Mouse (Mus musculus): ENCODE data around the gene Mul1.
"Not testable (repeated sequence)": the region's sequence is repeated elsewhere in the genome, so short reads cannot be mapped to it uniquely, and the experiment has no call there.

Gene Mul1

DNA sequence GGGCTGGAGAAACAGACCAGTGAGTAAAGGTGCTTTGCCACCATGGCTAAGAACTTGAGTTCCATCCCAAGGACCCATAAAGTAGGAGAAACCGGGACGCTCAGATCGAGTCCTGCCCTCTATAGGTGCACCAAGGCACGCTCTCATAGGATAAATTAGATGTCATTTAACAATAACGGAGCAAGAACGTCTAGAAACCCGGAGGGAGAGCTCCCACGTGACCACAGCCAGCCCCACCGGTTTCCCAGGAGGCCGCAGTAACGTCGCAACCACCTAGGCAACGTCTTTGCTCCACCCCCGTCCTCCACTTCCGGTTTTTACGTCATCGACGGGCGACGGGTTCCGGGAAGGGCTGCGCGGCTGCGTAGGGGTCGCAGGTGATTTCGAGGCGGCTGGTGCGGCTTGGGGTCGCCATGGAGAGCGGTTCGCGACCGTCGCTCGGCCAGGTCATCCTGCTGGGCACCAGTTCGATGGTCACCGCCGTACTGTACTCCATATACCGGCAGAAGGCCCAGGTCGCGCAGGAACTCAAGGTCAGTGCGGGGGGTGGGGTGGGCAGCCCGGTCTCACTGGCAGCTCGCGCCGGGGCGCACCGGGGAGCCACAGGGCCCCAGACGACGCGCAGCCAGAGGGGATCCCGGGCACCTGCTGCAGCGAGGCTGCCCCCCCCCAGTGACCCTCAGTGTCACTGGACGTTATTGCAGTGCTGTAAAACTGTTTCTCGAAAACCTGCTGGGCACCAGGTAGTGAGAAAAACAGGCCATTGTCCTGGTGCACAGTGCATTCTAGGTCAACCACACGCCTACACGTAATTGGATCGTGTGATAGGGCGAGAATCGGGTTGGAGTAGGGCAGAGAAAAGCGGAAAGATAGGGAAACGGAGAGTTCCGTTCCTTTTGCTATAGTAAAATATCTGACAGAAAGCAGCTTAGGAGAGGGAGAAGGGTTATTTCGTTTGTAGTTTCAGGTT, at the start of gene Mul1:
Gene Mul1 (plus strand): TSS at position 325 of the 970 bp plus-strand sequence.
- DNase-seq (ENCODE audit: low spot score in 2 of 2) = peak; percentile 95 to 96

GRCm38 (mm10) chr4:138393703-138394102, 40.8 kb upstream of the Mul1 start:
- no peak for DNase-seq (ENCODE audit: low spot score in 2 of 2)

DNA sequence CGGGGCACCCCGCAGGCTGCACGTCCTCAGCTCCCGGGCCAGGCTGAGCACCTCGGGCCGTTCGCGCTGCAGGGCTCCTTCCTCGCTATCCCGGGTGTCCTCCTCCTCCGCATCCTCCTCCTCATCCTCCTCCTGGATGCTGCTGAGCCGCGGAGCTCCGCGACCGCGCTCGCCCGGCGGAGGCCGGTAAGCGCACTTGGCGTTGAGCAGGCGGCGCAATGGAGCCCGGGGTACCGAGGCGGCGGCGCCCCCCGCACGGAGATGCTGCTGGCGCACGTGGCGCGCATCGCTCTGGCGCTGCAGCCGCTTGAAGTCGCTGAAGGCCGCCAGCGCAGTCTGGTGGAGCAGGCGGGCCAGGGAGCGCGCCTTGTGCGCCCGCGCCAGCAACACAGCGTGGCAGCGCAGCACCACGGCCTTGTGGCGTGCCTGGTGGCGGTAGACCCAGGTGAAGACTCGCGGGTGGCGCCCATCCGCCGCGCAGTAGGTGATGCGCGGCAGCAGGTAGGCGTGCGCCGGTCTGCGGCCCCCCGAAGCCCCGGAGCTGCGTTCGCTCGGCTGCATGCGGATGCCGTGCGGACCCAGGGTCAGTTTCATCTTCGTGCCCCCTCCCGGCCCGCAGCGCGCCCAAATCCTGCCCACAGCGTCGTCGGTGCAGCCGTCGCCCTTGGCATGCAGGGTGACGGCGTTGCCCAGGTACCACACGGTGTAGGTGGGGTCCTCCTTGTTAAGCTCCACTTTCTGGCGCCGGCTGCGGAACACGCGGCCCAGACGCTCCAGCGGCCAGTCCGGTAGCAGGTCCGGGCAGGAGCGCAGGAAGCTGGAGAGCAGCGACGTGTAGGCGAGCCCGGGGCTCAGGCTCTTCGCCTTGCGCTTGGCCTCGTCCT, 39.1 kb upstream of the Mul1 start:
- peak; percentile 40 to 41 for DNase-seq (ENCODE audit: low spot score in 2 of 2)

DNA sequence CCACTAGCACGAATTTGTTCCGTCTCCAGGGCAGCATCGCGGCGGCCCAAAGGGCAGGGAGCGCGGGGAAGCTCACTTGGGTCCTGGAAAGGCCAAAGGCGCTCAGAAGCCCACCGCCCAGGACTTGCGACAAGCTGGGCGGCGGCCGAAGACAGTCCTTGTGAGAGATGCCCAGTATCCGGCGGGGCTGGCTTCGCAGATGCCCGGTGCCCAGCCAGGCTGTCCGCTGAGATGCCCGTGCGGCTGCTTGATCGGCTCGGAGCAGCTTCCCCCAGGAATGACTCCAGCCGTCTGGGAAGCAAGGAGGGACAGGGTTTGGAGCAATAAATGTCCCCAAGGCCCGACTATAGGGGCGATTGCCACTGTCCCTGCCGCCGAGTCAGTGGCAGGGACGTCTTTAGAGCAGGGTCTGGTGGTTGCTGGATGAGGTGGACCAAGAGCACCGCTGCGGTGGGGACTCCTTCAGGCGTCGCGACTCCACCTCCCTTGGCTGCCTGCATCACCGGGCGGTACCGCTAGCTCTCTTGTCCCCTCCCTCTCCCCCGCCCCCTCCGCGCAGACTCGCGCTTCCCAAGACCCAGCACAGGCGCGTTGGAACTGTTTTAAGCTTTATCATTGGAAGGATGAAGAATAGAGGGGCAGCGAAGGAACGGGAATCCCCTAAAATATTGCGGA, 38.4 kb upstream of the Mul1 start, which contains the start of gene Fam43b:
Gene Fam43b (minus strand): TSS at position 558 of the 675 bp plus-strand sequence.
- DNase-seq (ENCODE audit: low spot score in 2 of 2) = peak; percentile 84

- no peak for DNase-seq (ENCODE audit: low spot score in 2 of 2)
These were observed 37.8 kb upstream of the Mul1 start for GRCm38 (mm10) chr4:138396711-138397110.

DNA sequence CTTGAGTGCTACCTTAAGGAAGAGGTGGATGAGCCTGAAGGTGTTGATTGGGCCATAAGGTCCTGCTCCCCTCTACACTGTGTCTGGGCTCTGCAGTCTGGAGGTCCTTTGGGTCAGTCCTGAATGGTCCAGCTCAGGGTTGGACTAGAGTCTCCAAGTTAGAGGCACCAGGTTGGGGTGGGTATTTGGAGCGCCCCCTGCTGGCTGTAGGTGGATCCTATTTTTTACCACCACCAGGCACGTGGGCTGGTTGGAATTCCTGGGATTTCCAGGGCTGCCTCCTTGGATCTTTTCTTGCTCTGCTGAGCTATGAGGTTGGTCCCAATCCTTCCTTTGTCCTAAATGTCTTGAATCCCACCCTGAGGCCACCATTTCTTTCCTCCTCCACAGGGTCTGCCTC, 29.7 kb upstream of the Mul1 start:
- DNase-seq (ENCODE audit: low spot score in 2 of 2) = no peak

DNA sequence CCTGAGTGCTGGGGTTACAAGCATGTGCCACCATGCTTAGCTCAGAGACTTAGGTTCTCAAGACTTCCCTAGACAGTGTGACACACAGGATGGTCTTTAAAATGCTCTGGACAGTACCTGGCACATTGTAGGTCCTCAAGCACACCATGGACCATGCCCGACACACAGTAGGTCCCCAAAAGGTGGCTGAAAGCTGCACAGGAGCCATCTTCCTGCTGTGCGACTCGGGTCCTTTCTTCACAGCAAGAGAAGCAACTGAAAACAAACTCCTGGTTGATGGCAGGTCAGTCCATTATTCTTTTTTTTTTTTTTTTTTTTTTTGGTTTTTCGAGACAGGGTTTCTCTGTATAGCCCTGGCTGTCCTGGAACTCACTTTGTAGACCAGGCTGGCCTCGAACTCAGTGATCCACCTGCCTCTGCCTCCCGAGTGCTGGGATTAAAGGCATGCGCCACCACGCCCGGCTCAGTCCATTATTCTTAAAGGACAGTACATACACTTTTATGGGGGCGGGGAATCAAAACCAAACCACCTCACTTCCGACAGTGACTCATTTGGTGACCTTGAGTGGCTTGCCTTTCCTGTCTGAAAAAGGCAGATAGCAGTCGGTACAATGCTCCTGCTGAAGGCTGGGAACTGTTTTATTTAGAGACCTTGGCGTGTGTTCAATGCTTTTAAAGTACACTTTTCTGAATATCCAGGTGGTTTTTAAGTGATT, 26.8 kb upstream of the Mul1 start:
- no peak for DNase-seq (ENCODE audit: low spot score in 2 of 2)

- DNase-seq (ENCODE audit: low spot score in 2 of 2) = no peak
These were observed 23.5 kb upstream of the Mul1 start for GRCm38 (mm10) chr4:138411011-138411410.

GRCm38 (mm10) chr4:138411504-138412121, 22.9 kb upstream of the Mul1 start:
- no peak for DNase-seq (ENCODE audit: low spot score in 2 of 2)

DNA sequence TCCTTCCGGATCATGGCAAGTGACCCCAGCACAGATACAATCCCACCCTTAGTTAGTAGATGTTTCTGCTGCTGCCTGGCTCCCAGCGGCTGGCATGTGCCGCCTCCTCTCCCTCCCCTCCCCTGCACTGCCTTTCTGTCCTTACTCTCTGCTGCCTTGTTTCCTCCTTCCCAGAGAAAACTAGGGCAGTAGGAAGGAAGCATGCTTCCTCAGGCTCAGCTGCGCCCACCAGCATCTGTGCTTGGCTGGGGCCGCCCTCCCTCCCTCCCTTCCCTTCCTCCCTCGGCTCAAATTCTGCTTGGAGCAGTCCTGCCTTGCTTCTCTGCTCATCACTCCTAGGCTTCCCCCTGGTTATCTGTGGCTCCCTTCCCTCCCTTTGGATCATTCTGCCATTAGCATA, 19.7 kb upstream of the Mul1 start:
- peak; percentile 62 to 75 for DNase-seq (ENCODE audit: low spot score in 2 of 2)

DNA sequence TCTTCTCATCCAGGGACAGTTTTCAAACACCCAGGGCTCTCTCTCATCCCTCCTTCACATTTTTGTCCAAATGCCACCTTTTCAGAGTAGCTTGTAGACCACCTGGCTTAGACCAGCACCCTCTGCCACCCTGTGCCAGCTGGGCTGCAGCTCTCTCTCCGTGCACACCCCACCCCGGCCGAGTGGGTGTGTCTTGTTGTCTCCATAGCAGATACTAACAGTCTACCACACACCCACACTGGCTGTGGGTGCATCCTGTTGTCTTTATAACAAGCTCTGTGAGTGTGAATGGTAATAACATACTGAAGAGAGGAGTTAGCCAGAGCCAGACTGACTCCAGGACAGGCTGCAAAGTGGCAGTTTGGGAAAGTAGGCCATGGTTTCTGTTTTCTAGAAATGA, 18.5 kb upstream of the Mul1 start:
- peak; percentile 63 to 80 for DNase-seq (ENCODE audit: low spot score in 2 of 2)

- no peak for DNase-seq (ENCODE audit: low spot score in 2 of 2)
These were observed 18.1 kb upstream of the Mul1 start for GRCm38 (mm10) chr4:138416414-138416813.

- DNase-seq (ENCODE audit: low spot score in 2 of 2) = no peak
These were observed 16.6 kb upstream of the Mul1 start for GRCm38 (mm10) chr4:138417882-138418281.

DNA sequence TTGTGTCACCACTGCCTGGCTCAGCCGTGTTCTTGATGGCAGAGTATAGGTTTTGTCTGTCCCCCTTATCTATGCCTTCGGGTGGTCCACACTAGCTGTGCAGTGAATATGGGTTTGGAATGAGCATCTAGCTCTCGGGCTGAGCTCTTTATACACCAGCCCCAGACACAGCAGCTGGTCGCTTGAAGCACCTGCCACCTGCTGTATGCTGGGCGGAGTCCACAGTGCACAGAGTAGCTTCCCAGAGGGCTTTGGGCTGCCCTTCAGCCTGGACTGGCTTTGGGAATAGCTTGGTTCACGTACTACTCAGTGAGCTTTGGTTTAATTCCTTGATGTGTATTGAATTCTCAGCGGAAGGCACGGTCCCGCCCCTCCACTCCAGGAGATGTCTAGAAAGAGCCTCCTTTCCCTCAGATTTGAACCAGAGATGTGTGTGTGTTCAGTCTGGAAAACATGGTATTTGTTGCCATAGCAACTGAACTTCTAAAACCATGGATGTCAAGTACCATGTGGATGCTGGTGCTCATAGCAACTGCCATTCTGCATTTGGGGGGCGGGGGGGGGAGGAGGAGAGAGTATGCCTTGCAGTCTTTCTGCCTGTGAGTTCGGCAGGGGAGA, 16.0 kb upstream of the Mul1 start:
- DNase-seq (ENCODE audit: low spot score in 2 of 2) = no peak

GRCm38 (mm10) chr4:138425028-138425427, 9.4 kb upstream of the Mul1 start:
- DNase-seq (ENCODE audit: low spot score in 2 of 2) = no peak

DNA sequence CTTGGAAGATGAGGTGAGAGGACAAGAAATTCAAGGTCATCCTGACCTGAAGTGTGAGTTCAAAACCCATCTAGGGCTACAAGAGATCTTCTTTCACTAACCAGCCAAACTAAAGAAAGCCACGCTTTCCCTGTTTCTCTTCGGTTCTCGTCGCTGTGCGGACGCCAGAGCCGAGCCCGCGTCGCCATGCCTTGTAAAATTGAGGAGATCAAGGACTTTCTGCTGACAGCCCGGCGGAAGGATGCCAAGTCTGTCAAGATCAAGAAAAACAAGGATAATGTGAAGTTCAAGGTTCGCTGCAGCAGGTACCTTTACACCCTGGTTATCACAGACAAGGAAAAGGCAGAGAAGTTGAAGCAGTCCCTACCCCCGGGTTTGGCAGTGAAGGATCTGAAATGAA, 8.9 kb upstream of the Mul1 start:
- not testable (repeated sequence) for DNase-seq (ENCODE audit: low spot score in 2 of 2)

- DNase-seq (ENCODE audit: low spot score in 2 of 2) = peak; percentile 84 to 87
These were observed 7.4 kb upstream of the Mul1 start for GRCm38 (mm10) chr4:138426778-138427705.

DNA sequence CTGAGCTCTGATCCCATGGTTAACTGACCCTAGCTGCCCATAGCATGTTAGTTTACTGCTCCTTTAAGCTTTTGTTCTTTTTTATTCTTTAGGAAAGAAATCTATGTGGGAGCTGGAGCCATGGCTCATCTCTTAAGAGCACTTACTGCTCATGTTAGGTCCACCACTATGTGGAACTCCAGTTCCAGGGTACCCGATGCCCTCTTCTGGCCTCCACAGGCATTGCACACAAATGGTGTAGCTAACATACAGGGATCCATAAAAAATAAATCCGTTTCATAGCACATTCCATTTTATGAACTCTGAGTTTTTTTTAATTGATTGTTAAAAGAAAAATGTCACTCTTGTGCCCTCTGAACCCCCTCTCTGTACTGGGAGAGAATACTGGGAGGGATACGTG, 4.7 kb upstream of the Mul1 start:
- no peak for DNase-seq (ENCODE audit: low spot score in 2 of 2)

- no peak for DNase-seq (ENCODE audit: low spot score in 2 of 2)
These were observed 3.1 kb upstream of the Mul1 start for GRCm38 (mm10) chr4:138431340-138431739.

Data from right cerebral cortex, postnatal 36 days (tissue).